Mouse (Mus musculus): ENCODE results near the gene Odf2.

Odf2 gene

DNA sequence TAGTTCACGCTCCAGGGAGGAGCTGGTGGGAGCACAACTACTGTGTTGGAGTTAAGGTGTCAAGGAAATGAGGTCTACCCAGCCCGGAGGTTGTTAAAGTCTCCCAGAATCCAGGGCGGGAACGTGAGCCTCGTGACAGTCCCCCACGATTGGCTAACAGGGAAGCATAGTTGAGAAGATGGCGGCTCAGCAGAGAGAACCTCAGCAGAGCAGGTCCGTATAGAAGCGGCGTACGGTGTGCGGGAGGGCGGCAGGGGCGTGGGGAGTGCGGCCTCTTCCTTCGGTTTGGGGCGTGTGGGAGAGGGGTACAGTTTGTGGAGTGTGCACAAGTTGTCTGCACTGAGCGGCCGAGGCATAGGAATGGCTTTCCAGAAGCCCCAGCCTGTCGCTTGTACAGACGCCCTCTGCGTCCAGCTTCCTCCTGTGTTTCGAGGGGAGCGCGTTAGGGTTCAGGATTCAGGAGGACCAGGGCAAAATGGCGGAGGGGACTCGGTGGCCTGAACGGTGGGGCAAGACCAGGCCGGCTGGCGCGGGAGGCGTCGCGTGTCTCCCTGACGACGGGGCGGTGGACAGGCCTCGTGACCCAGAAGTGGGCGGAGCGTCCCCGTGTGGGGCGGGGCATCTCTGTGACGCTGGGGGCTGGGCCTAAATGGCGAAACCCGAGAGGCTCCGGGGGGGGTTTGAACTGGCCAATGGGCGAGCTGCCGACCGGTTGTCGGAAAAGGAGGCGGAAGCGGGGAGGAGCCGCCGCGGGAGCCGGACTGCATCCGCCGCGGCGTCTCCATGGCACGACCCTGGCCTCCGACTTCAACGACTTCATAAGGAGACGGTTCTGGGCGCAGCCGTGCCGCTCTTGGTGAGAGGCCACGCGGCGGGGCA, at the start of gene Odf2:
Gene Odf2, plus strand, starts transcription at position 156 of the 879 bp plus-strand sequence.
- DNase-seq: peak; percentile 99

DNA sequence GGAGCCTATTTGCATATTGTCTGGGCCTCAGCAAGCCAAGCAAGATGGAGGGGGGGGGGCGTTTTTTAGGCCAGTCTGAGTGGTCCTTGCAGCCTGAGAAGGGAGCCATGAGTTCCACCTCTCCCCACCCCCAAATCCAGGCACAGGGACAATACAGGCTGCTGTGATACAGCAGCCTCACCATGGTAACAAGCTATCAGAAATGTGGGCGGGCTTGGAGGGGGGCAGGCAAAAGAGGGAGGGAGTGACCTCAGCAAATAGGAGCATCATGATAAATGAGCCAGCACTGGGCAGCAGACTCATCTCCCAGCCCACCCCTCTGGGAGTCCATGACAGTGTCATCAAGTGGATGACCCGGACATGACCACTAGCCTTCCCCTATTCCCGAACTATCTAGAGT, 49.6 kb upstream of the Odf2 start:
- peak; percentile 56 for DNase-seq

DNA sequence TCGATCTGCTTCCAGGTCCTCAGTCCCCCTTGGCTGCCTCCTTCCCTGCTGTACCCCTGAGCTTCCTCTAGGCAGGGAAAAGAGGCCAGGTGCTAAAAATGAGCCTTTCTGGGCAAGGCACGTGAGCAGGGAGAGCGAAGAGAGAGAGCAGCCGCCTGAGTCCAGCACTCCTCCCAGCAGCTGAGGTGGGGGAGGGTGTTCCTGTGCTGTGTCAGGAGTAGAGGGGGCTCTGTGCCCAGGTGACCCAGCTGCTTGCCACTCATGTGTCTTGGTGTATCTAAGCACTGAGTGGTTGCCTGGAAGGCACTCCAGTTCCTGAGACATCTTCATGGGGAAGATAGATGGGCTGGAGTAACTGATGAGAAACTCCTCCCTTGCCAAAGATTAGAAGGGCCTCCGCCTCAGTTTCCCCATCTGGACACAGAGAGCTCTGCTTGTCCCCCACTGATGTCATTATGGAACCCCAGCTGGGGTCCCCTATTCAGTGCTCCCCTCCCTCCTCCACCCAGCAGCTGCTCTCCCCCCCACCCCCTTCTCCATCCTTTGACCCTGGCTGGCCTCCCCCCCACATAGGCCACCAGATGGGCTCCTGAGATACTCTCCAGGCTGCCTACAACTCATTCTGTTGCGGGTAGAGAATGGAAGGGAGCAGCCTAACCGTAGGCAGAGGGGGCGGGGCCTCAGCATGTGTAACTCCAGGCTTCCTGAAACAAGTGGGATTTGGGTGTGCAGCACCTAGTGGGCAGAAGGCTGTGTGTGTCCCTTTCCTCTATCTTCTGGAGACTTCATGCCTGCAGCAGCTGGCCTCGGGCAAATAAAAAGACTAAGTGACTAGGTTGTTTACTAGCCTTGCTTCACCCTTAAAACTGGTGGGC, 45.6 kb upstream of the Odf2 start:
- no peak for DNase-seq

DNA sequence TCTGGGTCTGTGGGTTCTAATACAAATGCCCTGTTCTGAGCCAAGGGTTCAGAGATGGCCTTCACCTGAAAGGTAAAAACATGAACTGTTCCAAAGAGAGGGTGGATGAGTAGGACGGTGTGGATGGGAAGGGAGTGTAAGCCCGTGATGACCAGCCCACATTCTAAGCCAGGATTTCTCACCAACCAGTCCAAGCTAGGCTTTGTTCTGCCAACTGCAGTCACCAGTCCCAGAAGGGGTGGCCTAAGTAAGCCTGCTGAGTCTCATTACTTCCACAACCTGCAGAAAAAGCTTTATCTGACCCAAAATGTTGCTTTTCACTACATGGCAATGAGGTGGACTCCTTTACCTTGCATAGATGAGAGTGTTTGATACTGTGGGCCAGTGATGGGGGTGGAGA, 44.9 kb upstream of the Odf2 start:
- DNase-seq: no peak

DNA sequence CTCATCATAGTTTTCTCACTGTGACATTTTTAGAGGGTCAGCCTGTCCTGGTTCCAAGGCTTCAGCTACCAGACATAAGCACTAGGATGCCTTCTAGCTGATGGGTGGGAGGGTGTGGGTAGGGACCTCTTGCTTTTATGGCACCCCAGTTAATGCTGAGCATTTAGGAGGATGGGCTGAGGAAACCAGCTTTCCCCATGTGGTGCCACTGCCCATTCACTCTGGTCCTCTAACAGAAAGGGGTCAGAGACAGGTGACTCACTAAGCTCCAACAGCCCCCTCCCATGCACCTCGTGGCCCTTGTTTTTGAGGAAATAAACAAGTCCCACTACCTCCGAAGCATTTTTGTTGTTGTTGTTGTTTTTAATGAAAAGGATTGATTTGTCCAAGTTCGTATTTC, 44.4 kb upstream of the Odf2 start:
- no peak for DNase-seq

DNA sequence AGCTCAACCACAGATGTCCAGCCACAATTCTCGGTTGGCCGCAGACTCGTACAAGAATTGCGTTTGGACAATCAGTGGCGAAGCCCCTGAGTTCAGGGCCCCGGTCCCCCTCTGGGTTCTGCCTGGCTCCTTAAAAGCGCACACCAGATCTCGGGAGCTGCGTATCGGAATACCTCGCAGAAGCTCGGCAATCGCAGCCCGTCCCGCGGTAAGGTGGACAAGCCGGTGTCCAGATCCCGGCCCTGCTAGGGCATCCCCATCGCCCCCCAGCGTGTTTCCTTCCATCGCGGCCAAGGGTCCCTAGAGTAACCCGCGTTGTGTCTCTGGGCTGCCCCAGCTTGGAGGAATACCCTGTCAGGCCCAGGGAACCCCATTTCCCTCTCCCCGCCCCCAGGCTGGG, 43.4 kb upstream of the Odf2 start:
- peak; percentile 31 for DNase-seq

DNA sequence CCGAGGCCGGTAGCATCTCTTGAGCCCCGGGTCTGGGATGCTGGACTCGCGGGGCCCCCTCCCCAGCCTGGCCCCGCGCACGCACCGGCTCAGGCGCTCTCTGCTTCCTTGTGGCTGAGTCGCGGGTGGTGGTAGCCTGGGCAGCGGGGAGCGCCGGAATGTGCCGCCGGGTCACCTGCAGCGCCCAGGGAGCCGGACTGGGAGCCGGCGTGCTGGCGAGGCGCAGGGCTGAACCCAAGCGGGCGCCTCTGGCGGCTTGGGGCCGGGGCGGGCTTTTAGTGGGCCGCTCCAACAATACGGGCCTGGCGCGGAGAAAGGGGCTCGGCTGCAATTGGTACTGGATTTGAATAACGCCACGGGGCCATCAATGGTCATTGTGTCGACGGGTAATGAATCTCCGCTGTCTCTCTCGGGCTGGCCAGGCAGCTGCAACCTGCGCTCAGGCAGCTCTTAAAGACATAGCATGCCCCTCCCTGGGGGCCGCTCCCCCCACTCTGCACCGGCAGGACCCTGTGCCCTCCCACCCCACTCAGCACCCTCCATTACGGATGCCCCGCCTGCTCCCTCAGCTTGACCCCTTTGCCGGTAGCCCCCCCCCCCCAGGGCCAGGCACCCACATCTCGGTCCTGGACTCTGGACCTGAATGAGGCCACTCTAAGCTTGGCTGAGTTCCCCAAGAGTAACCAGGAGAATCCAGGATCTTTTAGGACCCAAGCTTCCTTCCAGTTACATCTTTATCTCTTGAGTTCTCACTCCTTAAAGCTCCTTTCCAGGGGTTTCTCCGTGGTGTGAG, 42.8 kb upstream of the Odf2 start:
- DNase-seq: peak; percentile 69

DNA sequence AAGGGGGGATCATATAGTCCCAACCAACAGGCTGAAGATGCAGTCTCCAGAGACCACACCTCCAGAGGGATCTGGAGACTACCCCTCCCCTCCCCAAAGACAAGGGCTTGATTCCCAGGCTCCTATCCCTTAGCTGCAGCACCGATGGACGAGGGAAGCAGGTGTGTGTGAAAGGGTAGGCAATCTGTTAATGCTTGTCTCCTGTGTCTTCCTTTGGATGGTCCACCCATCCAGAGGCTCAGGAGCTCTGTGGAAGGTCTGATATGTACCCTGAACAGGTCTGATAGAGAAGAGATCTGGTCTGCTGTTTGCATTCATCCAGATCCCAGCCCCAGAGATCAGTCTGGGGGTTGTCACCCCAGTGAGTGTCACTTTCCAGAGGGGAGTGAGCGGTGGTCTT, 42.1 kb upstream of the Odf2 start:
- DNase-seq: no peak

DNA sequence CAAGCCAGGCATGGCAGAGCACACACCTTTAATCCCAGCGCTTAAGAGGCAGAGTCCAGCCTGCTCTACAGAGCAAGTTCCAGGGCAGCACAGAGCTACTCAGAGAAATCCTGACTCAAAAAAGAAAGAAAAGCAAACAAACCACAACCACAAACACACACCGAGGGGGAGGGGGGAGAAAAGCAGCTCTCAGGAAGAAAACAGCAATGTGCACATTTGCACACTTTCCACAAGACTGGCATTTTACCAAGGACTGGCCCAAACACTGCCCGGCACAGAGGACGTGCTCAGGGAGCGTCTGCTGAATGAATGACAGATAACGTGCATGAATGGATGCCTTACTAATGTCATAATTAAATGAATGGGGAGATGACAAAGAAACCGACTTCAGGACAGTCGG, 40.0 kb upstream of the Odf2 start:
- peak; percentile 19 for DNase-seq

DNA sequence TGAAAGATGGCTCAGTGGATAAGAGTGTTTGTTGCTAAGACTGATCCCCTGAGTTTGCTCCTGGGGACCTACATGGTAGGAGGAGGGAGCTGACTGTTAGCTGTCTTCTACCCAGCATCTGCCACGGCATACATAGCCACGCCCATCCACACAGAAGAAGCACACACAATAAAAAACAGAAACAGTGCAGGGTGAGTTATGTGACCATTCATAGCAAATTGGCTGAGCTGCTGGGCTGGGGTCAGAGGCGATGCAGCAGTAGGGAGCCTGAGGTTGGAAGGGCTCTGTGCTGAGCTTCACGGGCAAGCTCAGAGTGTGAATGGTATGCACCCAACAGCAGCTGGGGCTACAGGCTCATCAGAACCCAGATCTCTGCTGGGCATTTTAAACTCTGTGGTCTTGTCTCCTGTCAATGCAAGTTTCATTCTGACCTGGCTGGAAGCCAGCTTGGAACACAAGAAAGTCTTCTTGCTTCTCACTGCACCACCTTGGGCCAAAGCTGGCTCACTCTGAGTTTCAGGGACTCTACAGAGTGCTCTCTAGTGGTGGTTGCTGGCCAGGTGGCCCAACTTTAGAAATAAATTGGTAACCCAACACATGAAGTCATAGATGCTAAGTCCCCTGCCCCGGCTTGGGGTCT, 39.1 kb upstream of the Odf2 start:
- no peak for DNase-seq

DNA sequence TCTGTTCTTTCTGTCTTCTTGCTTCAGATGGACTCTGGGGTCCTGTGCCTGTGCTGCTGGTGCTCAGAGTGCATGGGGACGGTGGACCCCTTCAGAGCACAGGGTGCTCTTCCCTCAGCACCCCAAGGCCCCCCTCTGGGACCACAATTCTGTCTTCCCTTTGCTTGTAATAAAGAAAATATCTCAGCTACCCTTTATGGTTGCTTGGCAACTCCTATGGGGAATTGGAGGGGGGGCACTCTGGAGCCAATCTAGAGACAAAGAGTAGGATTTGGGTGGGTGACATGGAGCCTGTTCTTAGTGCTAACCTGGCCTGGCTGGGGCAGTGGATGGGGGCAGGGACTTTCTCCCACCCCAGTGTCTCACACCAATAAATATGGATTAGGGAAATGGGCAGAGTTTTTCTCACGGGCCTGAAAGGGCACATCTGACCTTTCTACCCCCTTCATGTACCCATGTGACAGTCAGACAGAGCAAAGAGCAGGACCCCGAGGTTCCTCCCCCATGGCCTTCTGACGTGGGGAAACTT, 36.0 kb upstream of the Odf2 start:
- DNase-seq: no peak

DNA sequence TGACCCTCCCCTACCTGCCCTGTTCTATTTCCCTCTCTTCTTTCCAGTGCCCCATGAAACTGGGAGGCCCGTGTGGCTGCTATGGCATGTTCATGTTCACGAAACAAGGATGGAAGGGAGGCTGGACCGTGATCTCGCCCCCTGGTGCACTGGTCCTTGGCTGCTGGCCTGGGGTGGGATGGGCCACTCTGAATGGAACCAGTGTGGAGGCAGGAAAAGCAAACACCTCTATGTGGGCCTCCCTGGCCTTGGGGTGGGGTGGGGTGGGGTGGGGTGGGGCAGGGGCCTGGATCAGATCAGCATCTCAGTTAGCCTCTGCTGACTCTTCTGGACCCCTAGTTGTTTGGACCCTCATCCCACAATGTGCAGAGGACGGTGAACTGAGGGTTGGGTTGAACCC, 35.3 kb upstream of the Odf2 start:
- DNase-seq: no peak

DNA sequence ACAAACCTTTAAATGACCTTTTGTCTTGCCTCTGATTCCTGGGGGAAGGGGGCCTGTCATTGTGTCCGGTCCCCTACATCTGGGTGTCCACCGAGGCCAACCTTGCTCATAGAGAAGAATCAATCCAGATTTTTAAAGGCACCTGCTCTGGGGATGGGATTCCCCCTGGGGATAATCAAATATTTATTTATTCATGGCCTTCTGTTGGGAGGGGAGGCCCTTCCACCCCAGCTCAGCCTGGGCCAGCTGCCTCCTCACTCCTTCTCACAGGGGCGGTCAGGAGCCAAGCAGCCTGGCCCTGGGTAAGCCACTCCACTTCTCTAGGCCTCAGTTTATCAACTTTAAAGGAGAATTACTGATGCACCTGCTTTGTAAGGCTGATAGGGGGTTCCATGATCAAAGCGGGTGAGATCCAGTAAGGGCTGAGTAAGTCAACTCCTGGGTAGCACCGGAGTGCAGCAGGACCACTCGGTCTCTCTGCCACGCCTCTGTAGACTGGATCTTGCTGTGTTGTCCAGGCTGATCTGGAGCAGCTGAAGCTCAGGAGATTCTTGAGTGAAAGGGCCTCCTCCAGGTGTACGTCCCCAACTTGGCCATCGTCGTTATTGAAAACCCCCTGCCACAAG, 33.3 kb upstream of the Odf2 start:
- no peak for DNase-seq

DNA sequence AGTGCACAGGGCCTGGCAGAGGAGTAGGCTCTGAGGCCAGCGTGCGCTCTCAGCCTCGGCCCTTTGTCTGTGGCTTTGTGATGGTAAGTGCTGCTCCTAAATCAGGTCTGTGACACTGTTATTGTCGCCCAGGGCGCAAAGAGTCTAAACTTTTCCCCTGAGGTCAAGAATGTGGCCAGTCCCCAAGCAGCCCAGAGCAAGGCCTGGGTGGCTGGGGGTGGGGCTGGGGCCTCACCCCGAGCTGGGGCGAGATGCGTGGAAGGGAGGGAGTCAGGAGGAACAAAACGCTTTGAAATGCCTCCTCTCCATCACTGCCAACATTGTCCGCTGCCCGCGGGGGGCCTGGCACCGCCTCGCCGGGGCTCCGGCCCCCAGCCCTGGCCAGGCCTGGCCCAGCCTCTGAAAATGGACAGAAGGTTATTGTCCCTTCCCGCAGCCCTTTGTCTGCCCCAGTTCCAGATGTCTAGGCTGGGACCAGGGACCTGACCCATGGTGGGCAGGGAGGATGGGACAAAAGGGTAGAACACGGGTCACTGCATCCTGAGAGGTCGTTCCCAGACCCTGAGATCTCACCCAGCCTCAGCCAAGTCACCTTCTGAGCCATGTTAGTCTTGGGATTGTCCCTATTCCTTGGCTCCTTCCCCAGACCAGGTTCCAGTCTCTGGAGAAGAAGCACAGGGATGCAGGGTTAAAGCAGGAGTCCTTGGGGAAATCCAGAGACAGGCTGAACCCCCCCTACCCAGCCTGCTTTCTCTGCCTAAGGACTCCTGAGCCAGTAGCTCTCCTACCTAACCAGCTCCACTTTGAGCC, 32.4 kb upstream of the Odf2 start:
- peak; percentile 87 for DNase-seq

DNA sequence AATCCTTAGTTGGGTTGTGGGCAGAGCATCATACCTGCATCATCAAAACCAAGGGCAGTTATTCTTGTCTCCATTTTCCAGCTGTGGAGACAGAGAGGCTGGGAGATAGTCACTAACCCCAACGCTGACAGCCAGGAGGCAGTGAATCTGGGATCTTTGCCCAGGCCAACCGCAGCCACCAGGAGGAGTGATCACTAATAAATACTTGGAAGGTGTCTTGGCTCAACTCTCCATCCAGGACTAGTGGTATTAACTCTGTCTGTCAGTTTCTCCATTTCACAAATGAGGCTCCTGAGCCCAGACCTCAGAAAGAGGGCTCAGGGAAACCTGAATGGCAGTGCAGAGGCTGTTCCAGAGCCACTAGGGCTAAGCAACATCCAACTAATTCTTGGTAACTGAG, 31.7 kb upstream of the Odf2 start:
- no peak for DNase-seq

DNA sequence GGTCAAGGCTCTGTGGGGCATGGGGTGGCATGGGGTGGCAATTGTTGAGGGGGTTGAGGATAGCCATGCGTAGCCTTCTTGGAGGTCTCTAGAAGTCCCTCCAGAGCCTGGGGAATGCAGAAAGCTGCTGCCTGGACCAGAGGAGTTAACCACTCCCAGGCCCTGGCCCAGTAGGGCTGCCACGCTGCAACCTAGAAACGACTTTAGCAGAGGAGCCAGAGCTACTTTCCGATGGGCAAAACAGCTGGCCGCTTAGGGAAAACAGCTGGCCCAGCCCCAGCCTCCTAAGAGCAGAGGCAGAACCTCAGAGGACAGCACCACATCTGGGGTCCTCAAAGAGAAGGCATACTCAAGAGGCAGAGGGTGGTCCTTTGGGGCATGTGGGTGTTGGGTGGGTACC, 31.1 kb upstream of the Odf2 start:
- DNase-seq: no peak

DNA sequence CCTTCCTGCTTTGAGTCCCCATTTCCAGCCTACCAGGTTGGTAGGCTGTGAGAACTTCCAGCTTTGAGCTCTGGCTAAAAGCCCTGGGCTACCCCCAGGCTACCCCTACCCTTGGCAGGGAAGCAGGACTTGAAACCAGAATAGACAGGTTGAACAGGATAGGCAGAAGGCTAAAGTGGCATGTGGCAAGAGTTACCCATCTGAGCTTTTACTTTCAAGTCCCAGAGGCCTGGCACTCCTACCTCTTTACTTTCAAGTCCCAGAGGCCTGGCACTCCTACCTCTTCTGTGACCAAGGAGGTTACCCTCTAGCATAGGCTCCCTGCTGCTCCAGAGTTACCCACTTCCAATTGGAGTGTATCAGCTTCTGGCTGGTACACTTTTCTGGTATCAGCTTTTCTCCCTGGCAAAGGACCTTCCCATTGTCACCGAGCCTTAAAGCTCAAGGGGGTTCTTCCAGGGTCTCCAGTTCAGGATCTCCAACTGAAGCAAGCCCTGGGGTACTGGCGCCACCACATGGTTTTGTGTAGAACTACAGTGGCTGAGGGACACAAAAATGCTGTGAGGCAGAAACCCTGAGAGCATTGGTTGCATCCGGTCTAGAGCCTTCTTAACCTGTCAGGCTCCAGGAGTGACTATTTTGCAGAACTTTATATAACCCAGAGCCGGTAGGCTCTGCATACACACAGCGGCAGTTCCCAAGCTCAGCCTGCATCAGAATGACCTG, 30.1 kb upstream of the Odf2 start:
- peak; percentile 82 for DNase-seq

DNA sequence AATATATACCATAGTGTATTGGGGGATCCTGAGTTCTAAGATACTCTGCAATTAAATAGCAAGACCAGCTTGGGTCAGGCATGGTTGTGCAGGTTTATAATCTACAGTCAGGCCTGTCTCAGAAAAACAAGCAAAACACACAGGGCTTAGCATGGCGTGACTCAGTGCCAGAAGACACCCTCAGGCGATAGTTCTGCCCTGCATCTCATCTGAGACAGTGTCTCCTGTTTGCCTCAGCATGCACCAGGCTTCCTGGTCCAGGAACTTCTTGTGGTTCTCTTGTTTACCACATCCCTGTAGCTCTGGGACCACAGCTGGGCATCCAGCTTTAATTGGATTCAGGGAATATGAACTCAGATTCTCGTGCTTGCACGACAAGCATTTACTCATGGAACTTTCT, 23.9 kb upstream of the Odf2 start:
- no peak for DNase-seq

DNA sequence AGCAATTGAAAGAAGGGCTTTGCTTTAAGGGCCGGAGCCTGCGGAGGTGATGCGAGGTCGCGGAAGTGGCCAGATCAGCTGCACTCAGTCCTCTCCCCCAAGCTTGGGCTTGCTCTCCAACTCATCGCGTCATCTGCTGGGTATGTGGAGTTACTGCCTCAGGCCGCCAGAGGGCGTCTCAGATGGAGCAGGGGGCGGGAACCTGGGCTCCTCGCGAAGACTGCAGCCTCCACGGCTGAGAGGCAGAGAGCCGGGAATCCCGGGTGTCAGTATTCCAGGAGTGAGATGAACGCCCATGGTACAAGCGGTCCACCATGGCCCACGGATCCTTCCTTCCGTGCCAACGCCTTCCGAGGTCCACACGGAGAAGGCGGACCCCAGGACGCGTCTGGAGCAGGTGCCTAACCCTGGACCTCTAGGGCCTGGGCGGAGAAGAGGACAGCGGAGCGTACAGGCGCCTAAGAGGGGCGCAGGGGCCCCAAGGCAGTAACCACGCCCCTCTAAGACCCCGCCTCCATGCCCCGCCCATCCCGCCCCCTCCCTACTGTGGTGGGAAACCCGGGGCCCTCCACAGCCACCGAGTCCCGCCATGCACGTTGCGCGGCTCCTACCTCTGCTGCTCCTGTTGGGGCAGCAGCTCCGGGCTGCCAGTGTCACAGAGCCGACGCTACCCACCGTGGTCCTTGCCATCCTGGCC, 19.9 kb upstream of the Odf2 start, which contains the start of gene Cercam:
Gene Cercam, plus strand, starts transcription at position 216 of the 697 bp plus-strand sequence.
- DNase-seq: peak; percentile 95

Data from retina, postnatal 1 day (tissue).